Mouse (Mus musculus) ES-Bruce4 (cell line): ENCODE measurements around the gene Adamtsl1.

Source experiments
- CTCF ChIP-seq: IDR thresholded peaks from one replicate; pipeline ENCODE4 v1.8.1; 2011; ENCODE audit warnings: low read depth, low read length
- EP300 ChIP-seq: IDR thresholded peaks from 2 replicates; pipeline ENCODE4 v1.6.1; 2011; ENCODE audit warnings: low read depth, low read length; ENCODE audit not compliant: insufficient read depth
- POLR2A ChIP-seq: IDR thresholded peaks from one replicate; pipeline ENCODE4 v1.8.1; 2011; ENCODE audit warnings: low read length; ENCODE audit not compliant: insufficient read depth

DNA sequence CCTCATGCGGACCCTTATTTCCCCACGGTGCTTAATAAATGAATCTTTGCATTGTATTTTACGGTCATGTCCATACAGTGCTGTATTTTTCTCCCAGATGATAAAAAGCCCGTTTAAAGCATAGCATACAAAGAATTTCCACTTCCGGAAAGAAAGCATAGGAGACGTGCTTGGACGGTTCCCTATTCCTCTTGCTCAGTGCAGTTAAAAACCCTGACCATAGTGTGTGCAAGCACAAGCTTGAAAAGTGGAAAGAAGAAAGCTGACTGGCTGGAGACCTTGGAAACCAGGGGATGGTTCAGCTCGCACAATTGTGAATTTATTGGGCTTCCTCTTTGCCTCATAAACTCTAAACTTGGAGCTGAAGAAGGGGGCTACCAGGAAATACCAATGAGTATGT lies 855.1 kb downstream of the Adamtsl1 start:
- TF ChIP-seq CTCF = no peak
- no peak for TF ChIP-seq POLR2A
- TF ChIP-seq EP300 = no peak
